Mouse (Mus musculus) intestine, postnatal 0 days (tissue): ENCODE data around the gene Scamp5. TPM values are rescaled to one million over a fixed set of nuclear protein-coding genes. Genes with fewer than 3 reads are reported as not detected.
A peak's percentile ranks its signal among the peaks of the same experiment; 100 is the strongest.

ENCODE experiments used
- ATAC-seq: fragments of 200-750 bp; cut with Nextera tagmentation; 2 replicates; pipeline ENCODE4 v1.8.0; 2017; ENCODE audit warnings: mild to moderate bottlenecking, moderate TSS enrichment, moderate library complexity
- H3K27ac ChIP-seq: fragments of 300-500 bp; sonication (generic); 2 replicates; pipeline ENCODE4 v1.5.1; 2014; ENCODE audit warnings: mild to moderate bottlenecking, low read depth, low read length, moderate library complexity
- H3K27me3 ChIP-seq: fragments of 300-500 bp; sonication (generic); replicated peaks from 2 replicates; pipeline ENCODE4 v1.6.1; 2014; ENCODE audit warnings: low read length, mixed read lengths; ENCODE audit not compliant: control insufficient read depth, insufficient read depth
- H3K36me3 ChIP-seq: fragments of 300-500 bp; sonication (generic); 2 replicates; pipeline ENCODE4 v1.6.1; 2014; ENCODE audit warnings: mild to moderate bottlenecking, moderate library complexity; ENCODE audit not compliant: control insufficient read depth, insufficient read depth
- H3K4me1 ChIP-seq: fragments of 300-500 bp; sonication (generic); replicated peaks from 2 replicates; pipeline ENCODE4 v1.6.1; 2014; ENCODE audit warnings: antibody characterized with exemption, low read length, mixed read lengths; ENCODE audit not compliant: control insufficient read depth, insufficient read depth
- H3K4me2 ChIP-seq: fragments of 300-500 bp; sonication (generic); replicated peaks from 2 replicates; pipeline ENCODE4 v1.6.1; 2014; ENCODE audit warnings: low read depth, mild to moderate bottlenecking, moderate library complexity
- H3K4me3 ChIP-seq: fragments of 300-500 bp; sonication (generic); 2 replicates; pipeline ENCODE4 v1.5.1; 2014; ENCODE audit warnings: low read depth, low read length
- H3K9ac ChIP-seq: fragments of 300-500 bp; sonication (generic); 2 replicates; pipeline ENCODE4 v1.6.1; 2014; ENCODE audit warnings: mild to moderate bottlenecking, low read depth, low read length
- H3K9me3 ChIP-seq: fragments of 300-500 bp; sonication (generic); 2 replicates; pipeline ENCODE4 v1.6.1; 2016; ENCODE audit warnings: mixed run types; ENCODE audit not compliant: control insufficient read depth
- CTCF ChIP-seq: sonication (generic); IDR thresholded peaks from 2 replicates; pipeline ENCODE4 v1.5.1; 2016; ENCODE audit warnings: low read depth, mild to moderate bottlenecking, control low read depth, antibody characterized with exemption, moderate library complexity
- WGBS: fragments of 180-500 bp; shearing (Covaris S2); extraction: QIAGEN DNeasy Blood & Tissue Kit; methylation state at CpG from one replicate; pipeline ENCODE4 v1.1.7; 2014; 5-methylcytosine and 5-hydroxymethylcytosine counted together
- polyA plus RNA-seq: library from polyadenylated mRNA; unstranded; fragments of >200 nt; fragmentation: Nextera tagmentation; extraction: Ambion mirVana; gene quantifications from 2 replicates; pipeline ENCODE4 v1.2.1, GENCODE M21; 2015

The Scamp5 gene
- polyA plus RNA-seq, 1 experiment from 2014 or later = 15.9 TPM

DNA sequence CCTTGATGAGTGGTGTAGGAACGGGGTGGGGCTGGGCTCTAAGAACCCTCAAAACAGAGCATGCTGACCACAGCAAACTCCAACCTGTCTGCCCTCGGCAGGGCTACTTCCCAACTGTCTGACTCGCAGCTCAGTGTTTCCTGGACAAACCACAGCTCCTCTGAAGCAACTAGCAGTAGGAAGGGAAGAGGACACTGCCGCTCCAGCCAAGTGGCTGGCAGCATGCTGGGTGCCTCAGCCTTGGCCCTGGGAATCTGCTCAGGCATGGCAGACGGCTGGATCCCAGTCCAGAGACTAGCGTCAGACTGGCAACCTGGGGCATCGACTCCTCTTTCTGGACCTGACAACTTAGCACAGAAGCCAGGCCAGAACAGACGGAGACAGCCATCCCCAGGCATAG lies 50.5 kb downstream of the Scamp5 start:
- Histone ChIP-seq H3K27ac (no peak overlapping the region), H3K4me3 (no peak overlapping the region), H3K4me1 (peaks cover 20% of the 10 kb centered on the region), H3K9me3 (no peaks in the 10 kb centered on the region), H3K36me3 (peaks cover 12% of the 10 kb centered on the region; the same call in 1 of the 2 replicates), H3K9ac (no peak overlapping the region), H3K4me2 (no peak overlapping the region), H3K27me3 (no peaks in the 10 kb centered on the region)
- no peak for TF ChIP-seq CTCF
- no peak for ATAC-seq
- 81% methylated on average over 8 of the region's 8 CpGs for WGBS

DNA sequence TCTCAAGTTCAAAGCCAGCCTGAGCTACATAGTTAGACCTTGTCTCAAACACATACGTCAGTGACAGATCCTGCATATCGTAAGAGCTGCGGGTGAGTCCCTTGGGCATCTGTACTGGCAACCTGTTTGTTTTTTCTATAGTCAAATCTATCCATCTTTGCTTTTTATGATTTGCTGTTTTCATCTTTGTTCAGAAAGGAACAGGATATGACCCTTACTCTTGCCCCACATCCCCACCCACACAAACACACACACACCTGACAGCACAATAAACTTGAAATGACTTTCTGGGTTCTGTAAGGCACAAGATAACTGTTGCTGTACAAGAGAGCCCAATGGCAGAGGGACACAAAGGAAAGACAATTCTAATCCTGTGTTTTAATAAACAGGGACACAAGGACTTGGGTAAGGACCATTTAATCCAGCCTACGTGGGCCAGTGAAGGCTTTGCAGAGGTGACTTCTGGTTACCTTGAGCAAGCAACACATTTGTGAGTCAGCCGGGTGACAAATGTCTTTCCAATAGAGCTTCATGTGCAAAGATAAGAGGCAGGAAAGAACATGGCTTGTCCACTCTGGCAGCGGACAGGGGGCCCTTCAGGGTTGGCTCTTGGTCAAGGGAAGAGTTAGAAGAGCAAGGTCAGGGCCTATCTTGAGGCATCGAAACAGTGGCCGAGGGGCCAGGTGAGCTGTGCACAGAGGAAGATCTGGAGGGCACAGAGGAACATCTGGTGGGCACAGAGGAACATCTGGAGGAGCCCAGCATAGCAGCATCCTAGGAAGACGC lies 60.5 kb downstream of the Scamp5 start:
- no peaks in the 10 kb centered on the region for H3K9me3 ChIP-seq
- 72% methylated on average over 9 of the region's 9 CpGs for WGBS
- no peaks in the 10 kb centered on the region for H3K27me3 ChIP-seq
- no peak for ATAC-seq
- H3K4me2 ChIP-seq = no peak overlapping the region
- 0 out of 2 replicates have a peak overlapping the region, but pooled peaks have one; percentile 8 for H3K27ac ChIP-seq
- H3K4me3 ChIP-seq = no peak overlapping the region
- no peak overlapping the region for H3K9ac ChIP-seq
- no peak for TF ChIP-seq CTCF
- no peaks in the 10 kb centered on the region for H3K36me3 ChIP-seq
- no peaks in the 10 kb centered on the region for H3K4me1 ChIP-seq

DNA sequence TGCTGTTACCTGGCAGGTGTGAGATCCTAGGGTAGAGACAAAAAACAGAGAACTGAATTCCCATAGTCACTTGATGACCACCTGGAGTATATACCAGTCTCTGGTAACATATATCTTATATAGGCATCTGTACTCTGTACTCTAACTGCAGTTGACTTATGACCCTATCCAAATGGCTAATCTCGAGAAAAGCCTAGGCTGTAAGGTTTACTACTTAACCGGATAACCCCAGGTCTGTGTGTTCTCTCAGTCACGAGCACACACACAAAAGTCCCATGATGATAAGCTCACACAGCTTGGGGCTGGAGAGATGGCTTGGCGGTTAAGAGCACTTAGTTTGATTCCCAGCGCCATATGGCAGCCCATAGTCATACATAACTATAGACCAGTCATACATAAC lies 61.5 kb downstream of the Scamp5 start:
- H3K4me1 ChIP-seq = 0 out of 2 replicates have a peak, but pooled peaks cover 4% of the 10 kb centered on the region
- no peak overlapping the region for H3K9ac ChIP-seq
- no peak overlapping the region for H3K4me2 ChIP-seq
- TF ChIP-seq CTCF = no peak
- 0 out of 2 replicates have a peak overlapping the region, but pooled peaks have one; percentile 8 for H3K27ac ChIP-seq
- H3K36me3 ChIP-seq = no peaks in the 10 kb centered on the region
- no peaks in the 10 kb centered on the region for H3K9me3 ChIP-seq
- no peak overlapping the region for H3K4me3 ChIP-seq
- no peaks in the 10 kb centered on the region for H3K27me3 ChIP-seq
- 50% methylated on average over 5 of the region's 5 CpGs for WGBS
- peak; percentile 56 for ATAC-seq

DNA sequence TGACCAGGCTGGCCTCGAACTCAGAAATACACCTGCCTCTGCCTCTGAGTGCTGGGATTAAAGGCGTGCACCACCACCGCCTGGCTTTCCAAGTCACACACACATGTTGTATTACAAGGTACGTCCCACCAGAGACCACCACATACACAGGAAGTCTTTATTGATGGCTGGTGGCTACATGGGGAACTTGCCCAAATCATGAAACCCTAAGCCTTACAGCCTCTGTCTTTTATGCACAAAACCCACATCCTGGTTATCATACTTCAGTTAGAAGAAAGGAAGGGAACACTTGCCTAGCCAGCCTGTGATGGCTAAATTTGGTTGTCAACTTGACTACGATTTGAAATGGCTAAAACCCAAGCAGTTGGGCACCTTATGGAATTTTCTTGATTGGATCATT lies 63.8 kb downstream of the Scamp5 start:
- 92% methylated on average over 5 of the region's 5 CpGs for WGBS
- Histone ChIP-seq H3K27me3 (no peaks in the 10 kb centered on the region), H3K27ac (no peak overlapping the region), H3K36me3 (no peaks in the 10 kb centered on the region), H3K4me2 (no peak overlapping the region), H3K4me1 (0 out of 2 replicates have a peak, but pooled peaks cover 4% of the 10 kb centered on the region), H3K9me3 (peaks cover 10% of the 10 kb centered on the region; the same call in 1 of the 2 replicates), H3K4me3 (no peak overlapping the region), H3K9ac (no peak overlapping the region)
- TF ChIP-seq CTCF = no peak
- ATAC-seq = no peak

DNA sequence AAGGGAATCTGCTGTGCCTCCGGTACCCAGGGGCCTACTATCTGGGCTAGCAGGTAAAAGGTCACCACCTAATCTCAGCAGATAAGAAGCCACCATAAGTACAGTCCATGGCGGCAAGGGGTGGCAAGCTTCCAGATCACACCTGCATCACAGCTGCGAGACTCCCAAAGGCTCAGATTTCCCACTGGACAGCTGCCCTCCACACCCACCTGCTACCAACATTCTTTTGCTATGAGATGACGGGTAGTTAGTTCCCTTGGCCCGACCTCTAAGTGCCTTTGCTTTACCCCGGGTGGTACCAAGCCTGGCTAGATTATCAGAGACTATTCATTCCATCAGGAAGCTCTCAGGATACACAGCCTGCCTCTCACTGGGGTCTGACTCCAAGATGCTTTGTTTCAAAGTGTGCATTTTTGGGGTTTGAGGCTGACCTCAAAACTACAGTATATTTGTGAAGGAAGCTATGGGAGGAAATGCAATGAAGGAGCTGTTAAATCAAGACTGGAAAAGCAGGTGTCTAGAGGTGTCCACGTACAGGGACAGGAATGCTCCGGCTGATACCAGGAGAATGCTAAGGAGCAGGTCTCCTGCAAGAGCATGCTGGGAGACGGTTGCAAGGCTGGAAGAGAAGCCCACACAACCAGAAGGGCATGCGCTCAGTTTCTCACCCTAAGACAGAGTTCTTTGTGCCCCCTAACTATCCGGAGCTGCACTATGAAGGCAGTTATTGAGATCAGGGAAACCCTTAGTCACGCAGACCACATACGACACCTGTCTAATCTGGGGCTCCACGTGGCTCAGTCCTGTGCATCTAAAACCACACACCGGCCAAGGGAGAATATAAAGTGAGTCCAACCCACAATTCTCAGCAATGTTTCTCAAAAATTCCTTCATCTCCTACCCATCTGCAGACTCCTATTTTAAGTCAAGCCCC lies 65.3 kb downstream of the Scamp5 start:
- H3K4me1 ChIP-seq = 0 out of 2 replicates have a peak, but pooled peaks cover 4% of the 10 kb centered on the region
- H3K4me3 ChIP-seq = no peak overlapping the region
- H3K27me3 ChIP-seq = no peaks in the 10 kb centered on the region
- H3K4me2 ChIP-seq = no peak overlapping the region
- ATAC-seq = peak; percentile 85
- 56% methylated on average over 15 of the region's 15 CpGs for WGBS
- H3K9ac ChIP-seq = no peak overlapping the region
- no peak for TF ChIP-seq CTCF
- H3K36me3 ChIP-seq = no peaks in the 10 kb centered on the region
- peak overlapping the region; percentile 50 for H3K27ac ChIP-seq
- H3K9me3 ChIP-seq = peaks cover 10% of the 10 kb centered on the region; the same call in 1 of the 2 replicates

DNA sequence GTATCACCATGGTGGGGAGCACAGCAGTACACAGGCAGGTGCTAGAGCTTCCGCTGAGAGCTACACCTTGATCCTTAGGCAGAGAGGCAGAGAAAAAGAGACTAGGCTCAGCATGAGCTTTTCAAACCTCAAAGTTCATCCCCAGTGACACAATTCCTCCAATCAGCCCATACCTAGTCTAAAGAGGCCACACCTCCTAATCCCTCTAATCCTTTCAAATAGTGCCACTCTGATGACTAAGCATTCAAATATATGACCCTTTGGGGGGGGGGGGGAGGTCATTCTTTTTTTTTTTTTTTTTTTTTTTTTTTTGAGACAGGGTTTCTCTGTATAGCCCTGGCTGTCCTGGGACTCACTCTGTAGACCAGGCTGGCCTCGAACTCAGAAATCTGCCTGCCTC lies 69.1 kb downstream of the Scamp5 start:
- no peak for ATAC-seq
- peaks cover 10% of the 10 kb centered on the region; the same call in 1 of the 2 replicates for H3K9me3 ChIP-seq
- 0 out of 2 replicates have a peak, but pooled peaks cover 4% of the 10 kb centered on the region for H3K4me1 ChIP-seq
- TF ChIP-seq CTCF = no peak
- H3K9ac ChIP-seq = no peak overlapping the region
- 93% methylated on average over 2 of the region's 2 CpGs for WGBS
- H3K27me3 ChIP-seq = no peaks in the 10 kb centered on the region
- no peaks in the 10 kb centered on the region for H3K36me3 ChIP-seq
- no peak overlapping the region for H3K27ac ChIP-seq
- H3K4me3 ChIP-seq = no peak overlapping the region
- H3K4me2 ChIP-seq = no peak overlapping the region
